Mouse (Mus musculus): ENCODE data around the gene Lnx1. TPM values are rescaled to one million over a fixed set of nuclear protein-coding genes. Genes with fewer than 3 reads are reported as not detected.
A peak's percentile ranks its signal among the peaks of the same experiment; 100 is the strongest.

The Lnx1 gene
- 1.2 and 1.3 TPM in 2 replicates for polyA plus RNA-seq (2015; fragmentation: Nextera tagmentation; extraction: Ambion mirVana)

GRCm38 (mm10) chr5:74702766-74703165, at the start of gene Lnx1:
TSS of gene Lnx1 (minus strand) at chr5:74702912.
- 52% methylated on average over 11 of the region's 11 CpGs for WGBS
- H3K9ac ChIP-seq = no peak within 1 kb of the TSS

DNA sequence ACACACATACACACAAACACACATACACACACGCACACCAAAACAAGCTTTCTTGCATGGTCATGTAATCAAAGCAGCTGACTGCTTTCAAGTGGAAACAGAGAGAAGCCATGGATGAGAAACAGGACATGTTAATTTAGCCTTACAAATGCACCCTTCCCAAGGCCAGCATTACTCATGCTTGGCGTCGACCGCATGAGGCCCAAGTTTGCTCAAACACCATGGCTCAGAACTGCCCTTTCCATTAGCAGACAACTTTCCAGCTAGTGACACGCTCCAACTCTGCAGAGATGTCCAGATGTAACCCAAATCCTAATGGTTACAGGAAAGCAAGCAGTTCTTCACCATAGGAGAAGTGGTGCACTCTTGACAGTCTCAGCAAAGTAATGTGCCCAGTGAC, 47.8 kb upstream of the Lnx1 start:
- no peak for ATAC-seq (ENCODE audit: insufficient number of reproducible peaks, low FRiP score, low TSS enrichment, low read depth)
- WGBS = 78% methylated on average over 5 of the region's 5 CpGs
- no peak overlapping the region; the same call in 1 of the 2 replicates for H3K27ac ChIP-seq

More at GRCm38 (mm10) chr5:74702766-74703165, at the start of gene Lnx1:
- Histone ChIP-seq H3K27me3 (no peaks in the 10 kb centered on the region), H3K9me3 (no peaks in the 10 kb centered on the region), H3K27ac (no peak within 1 kb of the TSS), H3K4me3 (no peak within 1 kb of the TSS), H3K4me1 (peaks cover 16% of the 10 kb centered on the region), H3K36me3 (no peaks in the 10 kb centered on the region), H3K4me2 (peak within 1 kb of the TSS; percentile 52)
- 0 out of 2 replicates have a peak, but pooled peaks have one; percentile 46 for ATAC-seq (ENCODE audit: insufficient number of reproducible peaks, low FRiP score, low TSS enrichment, low read depth)

GRCm38 (mm10) chr5:74747476-74747875, 44.8 kb upstream of the Lnx1 start:
- no peak overlapping the region for H3K4me2 ChIP-seq
- WGBS = 87% methylated on average over 3 of the region's 3 CpGs
- no peaks in the 10 kb centered on the region for H3K27me3 ChIP-seq
- no peaks in the 10 kb centered on the region for H3K36me3 ChIP-seq
- no peak overlapping the region for H3K4me3 ChIP-seq
- no peak for ATAC-seq (ENCODE audit: insufficient number of reproducible peaks, low FRiP score, low TSS enrichment, low read depth)
- no peaks in the 10 kb centered on the region for H3K4me1 ChIP-seq
- H3K9me3 ChIP-seq = no peaks in the 10 kb centered on the region
- H3K9ac ChIP-seq = no peak overlapping the region
- no peak overlapping the region for H3K27ac ChIP-seq

More for the DNA sequence above, 47.8 kb upstream of the Lnx1 start:
- Histone ChIP-seq H3K4me2 (no peak overlapping the region), H3K4me3 (no peak overlapping the region), H3K4me1 (peaks cover 2% of the 10 kb centered on the region; the same call in 1 of the 2 replicates), H3K27me3 (no peaks in the 10 kb centered on the region), H3K9me3 (no peaks in the 10 kb centered on the region), H3K9ac (no peak overlapping the region), H3K36me3 (no peaks in the 10 kb centered on the region)

DNA sequence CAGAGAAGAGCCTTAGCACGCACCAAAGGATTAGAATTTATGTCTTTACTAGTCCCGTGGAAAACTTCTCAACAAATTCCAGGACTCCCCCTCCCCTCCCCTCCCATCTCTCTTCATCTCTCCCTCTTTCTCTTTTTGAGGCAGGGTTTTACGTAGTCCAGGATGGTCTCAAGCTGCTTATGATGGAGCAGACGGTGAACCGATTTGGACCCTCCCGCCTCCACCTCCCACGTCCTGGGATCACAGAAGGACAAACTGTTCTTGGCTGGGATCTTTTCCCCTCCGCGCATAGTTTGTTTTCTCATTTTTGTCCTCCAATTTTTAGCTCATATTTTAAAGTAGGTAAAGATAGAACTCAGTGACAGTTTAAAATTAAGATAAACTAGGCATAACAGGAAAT, 38.2 kb upstream of the Lnx1 start:
- H3K27ac ChIP-seq = no peak overlapping the region
- H3K4me1 ChIP-seq = peaks cover 15% of the 10 kb centered on the region
- H3K4me2 ChIP-seq = no peak overlapping the region
- H3K36me3 ChIP-seq = no peaks in the 10 kb centered on the region
- no peak overlapping the region for H3K4me3 ChIP-seq
- H3K9me3 ChIP-seq = no peaks in the 10 kb centered on the region
- ATAC-seq (ENCODE audit: insufficient number of reproducible peaks, low FRiP score, low TSS enrichment, low read depth) = no peak
- H3K9ac ChIP-seq = no peak overlapping the region
- WGBS = 81% methylated on average over 9 of the region's 9 CpGs
- H3K27me3 ChIP-seq = no peaks in the 10 kb centered on the region

- H3K36me3 ChIP-seq = no peaks in the 10 kb centered on the region
- H3K27ac ChIP-seq = 0 out of 2 replicates have a peak overlapping the region, but pooled peaks have one; percentile 24
- H3K9me3 ChIP-seq = no peaks in the 10 kb centered on the region
- H3K4me2 ChIP-seq = no peak overlapping the region; the same call in 1 of the 2 replicates
- no peaks in the 10 kb centered on the region for H3K27me3 ChIP-seq
- WGBS = 16% methylated on average over 12 of the region's 12 CpGs
- H3K4me3 ChIP-seq = no peak overlapping the region
- H3K9ac ChIP-seq = no peak overlapping the region
- H3K4me1 ChIP-seq = peaks cover 15% of the 10 kb centered on the region
- ATAC-seq (ENCODE audit: insufficient number of reproducible peaks, low FRiP score, low TSS enrichment, low read depth) = no peak
These were observed 36.7 kb upstream of the Lnx1 start for GRCm38 (mm10) chr5:74739435-74739834.

GRCm38 (mm10) chr5:74738312-74738711, 35.6 kb upstream of the Lnx1 start:
- H3K4me3 ChIP-seq = no peak overlapping the region
- peaks cover 15% of the 10 kb centered on the region for H3K4me1 ChIP-seq
- WGBS = 70% methylated on average over 3 of the region's 3 CpGs
- no peak overlapping the region for H3K4me2 ChIP-seq
- no peaks in the 10 kb centered on the region for H3K9me3 ChIP-seq
- H3K27ac ChIP-seq = no peak overlapping the region
- no peak overlapping the region for H3K9ac ChIP-seq
- H3K36me3 ChIP-seq = no peaks in the 10 kb centered on the region
- ATAC-seq (ENCODE audit: insufficient number of reproducible peaks, low FRiP score, low TSS enrichment, low read depth) = no peak
- H3K27me3 ChIP-seq = no peaks in the 10 kb centered on the region

GRCm38 (mm10) chr5:74733885-74734558, 31.3 kb upstream of the Lnx1 start:
- Histone ChIP-seq H3K4me2 (no peak overlapping the region), H3K4me3 (no peak overlapping the region), H3K4me1 (peaks cover 8% of the 10 kb centered on the region), H3K36me3 (no peaks in the 10 kb centered on the region), H3K27ac (no peak overlapping the region), H3K27me3 (no peaks in the 10 kb centered on the region), H3K9me3 (no peaks in the 10 kb centered on the region), H3K9ac (no peak overlapping the region)
- 30% methylated on average over 7 of the region's 7 CpGs for WGBS
- ATAC-seq (ENCODE audit: insufficient number of reproducible peaks, low FRiP score, low TSS enrichment, low read depth) = no peak

GRCm38 (mm10) chr5:74732613-74733012, 29.9 kb upstream of the Lnx1 start:
- Histone ChIP-seq H3K27ac (no peak overlapping the region), H3K4me3 (no peak overlapping the region), H3K4me2 (no peak overlapping the region), H3K36me3 (no peaks in the 10 kb centered on the region), H3K27me3 (no peaks in the 10 kb centered on the region), H3K9ac (no peak overlapping the region), H3K9me3 (no peaks in the 10 kb centered on the region), H3K4me1 (no peaks in the 10 kb centered on the region; the same call in 1 of the 2 replicates)
- no peak for ATAC-seq (ENCODE audit: insufficient number of reproducible peaks, low FRiP score, low TSS enrichment, low read depth)
- 58% methylated on average over 8 of the region's 8 CpGs for WGBS

DNA sequence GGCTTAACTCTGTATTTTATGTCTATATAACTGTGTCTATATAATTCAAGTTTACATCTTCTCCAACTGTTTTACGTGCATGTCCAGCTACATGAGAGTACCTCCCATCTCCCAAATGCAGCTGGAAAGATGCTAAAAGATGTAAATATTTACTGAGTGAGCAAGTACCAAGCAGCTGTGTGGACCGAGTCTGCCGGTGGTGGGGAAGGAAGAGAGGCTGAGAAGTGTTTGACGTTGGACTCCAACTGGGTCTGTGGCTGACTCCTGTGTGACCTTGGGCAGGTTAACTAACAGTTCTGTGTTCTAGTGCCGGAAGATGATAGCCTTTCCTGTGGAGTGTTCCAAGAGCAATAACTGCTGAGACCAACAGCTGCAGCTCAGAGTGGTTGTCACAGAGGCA, 27.9 kb upstream of the Lnx1 start:
- Histone ChIP-seq H3K4me2 (no peak overlapping the region), H3K4me3 (no peak overlapping the region), H3K27me3 (no peaks in the 10 kb centered on the region), H3K27ac (no peak overlapping the region), H3K36me3 (no peaks in the 10 kb centered on the region), H3K9me3 (no peaks in the 10 kb centered on the region), H3K9ac (no peak overlapping the region), H3K4me1 (peaks cover 6% of the 10 kb centered on the region; the same call in 1 of the 2 replicates)
- 59% methylated on average over 5 of the region's 5 CpGs for WGBS
- ATAC-seq (ENCODE audit: insufficient number of reproducible peaks, low FRiP score, low TSS enrichment, low read depth) = no peak

GRCm38 (mm10) chr5:74729567-74729966, 26.9 kb upstream of the Lnx1 start:
- Histone ChIP-seq H3K4me3 (no peak overlapping the region), H3K9ac (no peak overlapping the region), H3K36me3 (no peaks in the 10 kb centered on the region), H3K27me3 (no peaks in the 10 kb centered on the region), H3K27ac (no peak overlapping the region), H3K9me3 (no peaks in the 10 kb centered on the region), H3K4me2 (no peak overlapping the region), H3K4me1 (peaks cover 6% of the 10 kb centered on the region; the same call in 1 of the 2 replicates)
- WGBS = 81% methylated on average over 6 of the region's 6 CpGs
- no peak for ATAC-seq (ENCODE audit: insufficient number of reproducible peaks, low FRiP score, low TSS enrichment, low read depth)

- Histone ChIP-seq H3K4me2 (no peak overlapping the region), H3K9ac (no peak overlapping the region), H3K4me3 (no peak overlapping the region), H3K4me1 (peaks cover 6% of the 10 kb centered on the region; the same call in 1 of the 2 replicates), H3K27me3 (no peaks in the 10 kb centered on the region), H3K27ac (no peak overlapping the region), H3K36me3 (no peaks in the 10 kb centered on the region), H3K9me3 (no peaks in the 10 kb centered on the region)
- 67% methylated on average over 6 of the region's 6 CpGs for WGBS
- no peak for ATAC-seq (ENCODE audit: insufficient number of reproducible peaks, low FRiP score, low TSS enrichment, low read depth)
These were observed 25.5 kb upstream of the Lnx1 start for GRCm38 (mm10) chr5:74728186-74728585.

- Histone ChIP-seq H3K27me3 (no peaks in the 10 kb centered on the region), H3K36me3 (no peaks in the 10 kb centered on the region), H3K4me2 (no peak overlapping the region), H3K4me3 (no peak overlapping the region), H3K4me1 (0 out of 2 replicates have a peak, but pooled peaks cover 6% of the 10 kb centered on the region), H3K9ac (no peak overlapping the region), H3K9me3 (no peaks in the 10 kb centered on the region), H3K27ac (no peak overlapping the region)
- 65% methylated on average over 8 of the region's 8 CpGs for WGBS
- no peak for ATAC-seq (ENCODE audit: insufficient number of reproducible peaks, low FRiP score, low TSS enrichment, low read depth)
These were observed 24.6 kb upstream of the Lnx1 start for GRCm38 (mm10) chr5:74727319-74727718.
